Mouse (Mus musculus) layer of hippocampus, postnatal 36 days (tissue): ENCODE data around the gene Hist2h3b. TPM values are rescaled to one million over a fixed set of nuclear protein-coding genes. Genes with fewer than 3 reads are reported as not detected.
"Not testable (repeated sequence)": the region's sequence is repeated elsewhere in the genome, so short reads cannot be mapped to it uniquely, and the experiment has no call there.

Experiments used
- DNase-seq, 2 experiments: peaks; one replicate each; pipeline ENCODE4 v3.0.0; 2022
- total RNA-seq, 2 experiments: library from RNA; stranded (reverse); gene quantifications; 2 replicates each; pipeline ENCODE4 v1.2.3; 2021

The Hist2h3b gene
- total RNA-seq, 2 experiments from 2014 or later = 42.9 to 45.4 TPM

- peak in 1 of 2 experiments; percentile 20 for DNase-seq
Measured at GRCm38 (mm10) chr3:96238954-96239793, 29.3 kb upstream of the Hist2h3b start, which contains the start of gene Hist2h3c2. Hist2h3c2 (minus strand) TSS chr3:96239127.

GRCm38 (mm10) chr3:96239949-96240798, 28.3 kb upstream of the Hist2h3b start, which contains the start of gene Hist2h2aa2:
Hist2h2aa2 (minus strand) TSS chr3:96240276.
- peak; percentile 97 for DNase-seq

GRCm38 (mm10) chr3:96240799-96241197, 27.7 kb upstream of the Hist2h3b start:
- DNase-seq = no peak

DNA sequence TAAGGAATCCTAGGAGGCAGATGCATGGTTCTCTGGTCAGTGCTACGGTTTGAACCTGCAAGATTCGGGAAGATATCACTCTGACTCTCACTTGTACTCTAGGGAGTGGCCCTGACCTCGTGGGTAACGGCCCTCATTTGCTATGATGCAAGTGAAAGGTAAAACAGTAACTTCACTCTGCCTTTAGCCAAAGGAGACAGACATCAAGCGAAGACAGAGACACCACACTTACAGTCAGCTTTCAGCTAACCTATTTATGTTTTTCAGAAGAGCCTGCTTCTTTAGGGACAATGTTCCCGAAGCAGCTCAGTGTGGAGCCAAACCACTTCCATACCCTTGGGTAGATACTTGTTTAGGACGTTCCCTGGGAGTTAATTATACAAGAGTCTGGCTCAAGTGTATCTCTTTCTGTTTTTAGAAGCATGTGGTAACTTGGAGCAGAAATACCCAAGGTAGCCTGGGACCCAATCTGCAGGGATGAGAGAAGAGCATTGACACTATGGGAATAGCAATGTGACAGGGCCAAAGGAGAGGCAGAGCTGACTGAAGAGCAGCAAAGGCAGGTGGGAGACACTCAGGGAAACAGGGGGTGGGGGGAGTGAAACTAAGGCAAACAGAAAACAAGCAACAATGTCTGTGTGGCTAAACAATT, 24.4 kb upstream of the Hist2h3b start:
- no peak for DNase-seq

GRCm38 (mm10) chr3:96245003-96245886, 23.2 kb upstream of the Hist2h3b start, which contains the start of gene Hist2h2aa1:
Hist2h2aa1 (plus strand) TSS chr3:96245497.
- peak; percentile 89 for DNase-seq

DNA sequence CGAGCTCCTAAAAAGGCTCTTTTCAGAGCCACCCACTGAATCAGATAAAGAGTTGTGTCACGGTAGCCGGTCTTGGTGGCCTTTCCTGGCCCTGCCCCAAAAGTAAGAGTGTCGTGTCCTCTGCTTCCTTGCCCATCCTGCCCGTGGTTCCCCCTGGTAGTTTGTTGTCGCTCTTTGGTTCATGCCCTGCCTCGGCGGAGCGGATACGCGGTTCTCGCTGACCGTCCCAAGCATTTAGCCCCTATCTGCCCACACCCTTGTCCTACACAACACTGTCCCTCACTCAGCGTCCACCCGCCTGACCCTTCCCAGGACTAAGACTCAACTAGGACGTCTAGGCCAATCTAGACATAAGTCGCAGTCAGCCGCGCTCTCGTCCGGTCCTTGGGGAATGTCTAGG, 22.4 kb upstream of the Hist2h3b start:
- DNase-seq = not testable (repeated sequence)

DNA sequence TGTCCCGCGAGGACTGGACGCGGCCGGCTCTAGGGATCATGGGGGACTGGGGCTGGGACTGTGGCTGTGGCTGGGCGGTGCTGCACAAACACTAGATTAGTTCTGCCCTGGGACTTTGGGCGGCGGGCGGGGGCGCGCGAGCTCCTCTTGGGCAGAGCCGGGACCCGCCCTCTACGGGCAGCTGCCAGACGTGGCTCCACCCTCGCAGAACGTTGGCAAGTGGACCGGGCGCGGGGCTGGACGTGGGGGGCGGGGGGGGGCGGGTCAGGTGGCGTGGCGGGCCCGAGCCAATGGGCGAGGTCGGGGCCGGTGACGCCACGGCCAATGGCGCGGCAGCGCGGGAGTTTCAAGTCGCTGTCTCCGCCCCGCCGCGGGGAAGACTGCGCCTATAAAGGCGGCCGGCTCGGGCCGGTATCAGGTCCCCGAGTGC, 22.0 kb upstream of the Hist2h3b start, which contains the start of gene Hist2h3c1:
Gene Hist2h3c1, plus strand, starts transcription at position 259 of the 430 bp plus-strand sequence.
- not testable (repeated sequence) for DNase-seq

DNA sequence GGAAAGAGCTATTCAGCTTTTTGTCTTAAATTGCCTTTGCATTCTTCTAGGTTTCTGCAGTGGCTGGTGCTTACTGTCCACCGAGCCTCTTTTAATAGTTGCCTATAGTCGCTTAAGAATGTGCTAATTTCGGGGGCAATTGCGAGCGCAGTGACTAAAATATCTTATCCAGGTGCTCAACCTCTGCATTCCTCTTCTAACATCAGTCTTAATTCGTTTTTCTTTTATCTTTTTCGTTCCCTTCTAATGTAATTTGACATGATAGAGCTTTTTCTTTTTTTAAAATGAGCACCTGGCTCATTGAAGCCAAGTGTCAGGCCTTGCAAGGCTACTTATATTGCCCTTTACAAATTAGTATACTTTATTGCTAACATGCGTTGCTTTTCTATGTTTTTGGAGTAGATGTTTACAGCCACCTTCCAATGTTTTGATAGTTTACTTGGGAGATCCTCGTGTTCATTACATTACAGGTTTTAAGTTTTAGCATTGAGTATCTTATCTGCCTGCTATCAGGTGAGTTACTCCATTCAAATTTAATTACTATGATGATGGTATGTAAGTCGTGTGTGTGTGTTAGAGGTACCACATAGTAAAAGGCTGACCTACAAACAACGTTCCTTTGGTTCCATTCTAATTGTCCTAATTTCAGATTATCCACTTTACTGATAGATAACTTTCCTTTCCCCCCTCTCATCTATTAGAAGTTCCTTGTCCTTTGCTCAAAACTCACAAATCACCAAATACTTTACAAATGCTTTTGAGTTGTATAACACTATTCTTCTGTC, 20.9 kb upstream of the Hist2h3b start:
- no peak for DNase-seq

- no peak for DNase-seq
Measured at GRCm38 (mm10) chr3:96248141-96249033, 20.1 kb upstream of the Hist2h3b start.

DNA sequence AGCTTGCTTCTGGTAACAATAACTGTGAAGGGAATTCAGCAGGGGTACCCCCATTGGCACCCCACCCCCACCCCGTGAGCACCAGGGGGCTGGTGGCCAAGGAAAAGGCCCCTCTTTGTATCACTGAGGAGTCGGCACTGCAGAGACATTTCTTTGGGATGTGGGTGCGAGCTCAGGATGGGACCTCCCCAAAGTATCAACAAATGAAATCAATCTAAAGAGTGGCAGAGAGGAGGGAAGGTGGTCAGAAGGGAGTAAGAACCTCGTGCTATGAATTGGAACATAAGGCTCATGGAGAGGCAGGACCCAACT, 19.5 kb upstream of the Hist2h3b start:
- DNase-seq = no peak

GRCm38 (mm10) chr3:96250890-96251289, 17.6 kb upstream of the Hist2h3b start:
- no peak for DNase-seq

DNA sequence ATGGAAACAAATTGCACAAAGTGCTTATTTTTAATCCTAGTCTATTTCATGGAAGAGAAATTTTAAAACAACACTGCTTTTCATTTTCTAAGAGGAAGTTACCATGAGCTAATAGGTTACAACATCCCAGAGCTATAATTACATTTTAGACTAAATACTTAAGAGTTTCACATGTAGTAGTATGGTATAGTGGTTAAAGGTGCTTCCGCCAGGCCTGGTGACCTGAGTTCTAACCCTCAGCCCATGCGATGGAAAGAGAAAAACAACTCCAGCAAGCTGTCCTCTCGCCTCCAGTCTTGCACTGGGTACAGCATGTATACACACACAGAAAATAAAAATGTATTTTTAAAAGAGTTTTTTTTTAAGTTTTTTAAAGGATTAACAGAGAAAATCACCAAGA, 16.7 kb upstream of the Hist2h3b start:
- no peak for DNase-seq

GRCm38 (mm10) chr3:96254683-96255355, 13.6 kb upstream of the Hist2h3b start:
- DNase-seq = no peak

DNA sequence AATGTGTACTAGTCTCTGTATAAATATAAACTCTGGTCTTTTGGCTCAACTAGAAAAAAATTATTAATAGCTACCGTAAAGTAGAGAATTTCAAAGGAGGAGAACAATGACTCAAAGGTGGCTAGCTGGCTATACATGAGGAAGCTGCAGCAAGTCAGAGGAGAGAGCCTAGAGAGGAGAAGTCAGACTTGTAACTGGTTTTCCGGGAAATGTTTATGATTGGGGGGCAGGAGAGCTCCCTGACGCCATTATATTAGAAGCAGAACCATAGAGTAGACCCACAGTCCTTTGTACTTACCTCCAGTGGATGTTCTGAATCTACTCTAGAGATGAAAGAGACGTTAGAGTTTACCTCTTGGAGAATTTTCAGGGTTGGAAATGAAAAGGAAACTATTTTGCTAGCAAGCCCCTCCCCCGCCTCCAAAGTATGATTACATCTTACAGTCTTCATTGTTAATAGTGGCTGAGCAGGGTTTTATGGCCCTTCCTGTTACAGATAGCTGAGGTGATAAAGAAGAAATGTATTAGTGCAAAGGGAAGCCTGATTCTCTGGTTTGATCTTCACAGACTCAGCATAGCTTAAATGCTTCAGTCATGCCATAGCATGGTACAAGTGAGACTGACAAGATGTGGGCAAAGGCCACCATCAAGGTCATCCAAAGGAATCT, 12.4 kb upstream of the Hist2h3b start:
- no peak for DNase-seq

GRCm38 (mm10) chr3:96257190-96257589, 11.3 kb upstream of the Hist2h3b start:
- DNase-seq = no peak

DNA sequence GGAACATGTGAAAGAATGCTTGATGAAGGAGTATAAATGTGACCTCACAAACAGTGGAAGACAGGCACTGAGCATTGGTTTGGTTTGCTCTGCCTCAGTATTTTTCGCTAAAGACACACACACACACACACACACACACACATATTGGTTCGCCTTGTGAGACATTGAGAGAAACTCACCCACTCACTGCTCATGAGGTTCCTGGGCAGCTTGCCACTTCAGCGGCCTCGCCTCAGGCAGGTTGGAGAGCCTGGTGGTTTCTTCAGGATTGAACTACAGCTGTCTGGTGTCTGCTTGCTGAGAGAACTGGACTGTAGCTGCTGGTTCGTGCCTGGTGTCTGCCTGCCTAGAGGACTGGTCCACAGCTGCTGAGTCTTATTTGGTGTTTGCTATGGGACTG, 8.2 kb upstream of the Hist2h3b start:
- no peak for DNase-seq

- DNase-seq = no peak
Measured at GRCm38 (mm10) chr3:96261623-96262022, 6.8 kb upstream of the Hist2h3b start.

GRCm38 (mm10) chr3:96262216-96262875, 6.1 kb upstream of the Hist2h3b start:
- peak; percentile 72 to 76 for DNase-seq
